In genomic region chr16:92886226-92886625, GRCm38 (mm10) we compare ENCODE assay signal across 34 mouse cellular contexts.
"Had no signal": no experiment of that assay in that cellular context is flagged by ENCODE, and none has a peak within 500 bp of the region (broad histone marks: within the 10 kb centered on the region; RNA-seq: fewer than 3 reads in every experiment).

No protein-coding gene starts in this region.

- H3K36me3 ChIP-seq: heart, embryonic 10.5 days; heart, embryonic 12.5 days; heart, embryonic 13.5 days; heart, embryonic 15.5 days; hindbrain, embryonic 10.5 days; hindbrain, embryonic 12.5 days; hindbrain, embryonic 13.5 days; hindbrain, embryonic 15.5 days; intestine, embryonic 15.5 days; kidney, embryonic 15.5 days had no signal

- ATAC-seq: hindbrain, embryonic 16.5 days; inflammation-experienced regulatory T-cells, adult 6 months; intestine, embryonic 15.5 days; intestine, embryonic 16.5 days; intestine, postnatal 0 days had no signal

- H3K4me2 ChIP-seq: heart, embryonic 11.5 days; heart, embryonic 12.5 days; heart, embryonic 13.5 days; heart, embryonic 15.5 days; hindbrain, embryonic 12.5 days; hindbrain, embryonic 13.5 days; hindbrain, embryonic 14.5 days; hindbrain, embryonic 15.5 days; intestine, embryonic 15.5 days; kidney, embryonic 15.5 days had no signal

- H3K4me3 ChIP-seq: heart, embryonic 10.5 days; heart, embryonic 12.5 days; heart, embryonic 13.5 days; heart, embryonic 15.5 days; hindbrain, embryonic 10.5 days; hindbrain, embryonic 12.5 days; hindbrain, embryonic 13.5 days; hindbrain, embryonic 15.5 days; intestine, embryonic 15.5 days; kidney, embryonic 15.5 days; layer of hippocampus, adult 2 months; left cerebral cortex, adult 2 months had no signal

- H3K27ac ChIP-seq: heart, embryonic 10.5 days; heart, embryonic 13.5 days; heart, embryonic 15.5 days; hindbrain, embryonic 10.5 days; hindbrain, embryonic 12.5 days; hindbrain, embryonic 13.5 days; hindbrain, embryonic 14.5 days; hindbrain, embryonic 15.5 days; intestine, embryonic 15.5 days; kidney, embryonic 15.5 days; kidney, postnatal 0 days; layer of hippocampus, adult 2 months; left cerebral cortex, adult 2 months had no signal

- DNase-seq: heart, postnatal 10 days; heart, postnatal 14 days; heart, postnatal 36 days; heart, postnatal 4 days; kidney, adult 11 months; kidney, adult 18-20 months; kidney, adult 2 months; kidney, adult 8-10 months; kidney, adult 9 months; kidney, postnatal 10 days; kidney, postnatal 25 days; kidney, postnatal 36 days; kidney, postnatal 4 days; layer of hippocampus, adult 9-11 months; layer of hippocampus, postnatal 36 days had no signal

- H3K9ac ChIP-seq: heart, embryonic 12.5 days; heart, embryonic 13.5 days; heart, embryonic 15.5 days; hindbrain, embryonic 12.5 days; hindbrain, embryonic 13.5 days; hindbrain, embryonic 14.5 days; hindbrain, embryonic 15.5 days; intestine, embryonic 15.5 days; kidney, embryonic 15.5 days had no signal

- H3K4me1 ChIP-seq: hindbrain, embryonic 12.5 days; hindbrain, embryonic 15.5 days had no signal

- H3K9me3 ChIP-seq: heart, embryonic 10.5 days; heart, embryonic 13.5 days; heart, embryonic 15.5 days; hindbrain, embryonic 10.5 days; hindbrain, embryonic 12.5 days; hindbrain, embryonic 13.5 days; hindbrain, embryonic 15.5 days; intestine, embryonic 15.5 days; kidney, embryonic 15.5 days had no signal

- H3K27me3 ChIP-seq: hindbrain, embryonic 12.5 days; hindbrain, embryonic 13.5 days; hindbrain, embryonic 15.5 days; intestine, embryonic 15.5 days had no signal
